Mouse (Mus musculus): Measurements from ENCODE around the gene Plekha1. TPM values are rescaled to one million over a fixed set of nuclear protein-coding genes. Genes with fewer than 3 reads are reported as not detected.
A peak's percentile ranks its signal among the peaks of the same experiment; 100 is the strongest.

The Plekha1 gene
- total and polyA plus RNA-seq, 2 experiments from 2014 or later = 51.7 to 94.4 TPM

DNA sequence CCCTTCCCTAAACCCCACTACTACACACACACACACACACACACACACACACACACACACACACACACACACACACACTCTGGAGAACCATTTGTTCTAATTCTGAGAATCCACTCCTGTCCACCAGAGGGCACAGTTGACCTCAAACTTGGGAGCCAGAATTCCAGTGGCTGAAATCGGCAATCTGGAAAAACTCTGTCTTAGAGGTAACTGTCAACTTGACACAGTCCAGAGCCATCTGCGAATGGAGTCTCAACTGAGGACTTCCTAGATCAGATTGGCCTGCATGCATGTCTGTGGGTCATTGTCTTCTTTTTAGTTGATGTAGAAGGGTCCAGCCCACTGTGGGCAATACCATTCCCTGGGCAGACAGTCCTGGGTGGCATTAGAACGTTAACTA is 38.1 kb upstream of the Plekha1 start:
- Histone ChIP-seq H3K9me3 (ENCODE audit: low read length) (no peaks in the 10 kb centered on the region), H3K4me2 (ENCODE audit: low read depth, low read length, poor library complexity, severe bottlenecking) (no peak overlapping the region), H3K27ac (ENCODE audit: low read depth, low read length) (no peak overlapping the region), H3K36me3 (ENCODE audit: insufficient read depth, low read length) (no peaks in the 10 kb centered on the region), H3K9ac (replicated peaks; ENCODE audit: low read length, poor library complexity, severe bottlenecking) (no peak overlapping the region), H3K4me3 (ENCODE audit: low read depth, low read length) (no peak overlapping the region), H3K27me3 (ENCODE audit: insufficient read depth, low read length) (no peaks in the 10 kb centered on the region), H3K4me1 (ENCODE audit: insufficient read depth, low read length) (no peaks in the 10 kb centered on the region)
- 45% methylated on average over 3 of the region's 3 CpGs for WGBS
- ATAC-seq (ENCODE audit: low FRiP score) (no peak), DNase-seq (ENCODE audit: low spot score) (peak; percentile 79)
- peak; percentile 83 for TF ChIP-seq CTCF (IDR thresholded peaks at IDR 0.05)

DNA sequence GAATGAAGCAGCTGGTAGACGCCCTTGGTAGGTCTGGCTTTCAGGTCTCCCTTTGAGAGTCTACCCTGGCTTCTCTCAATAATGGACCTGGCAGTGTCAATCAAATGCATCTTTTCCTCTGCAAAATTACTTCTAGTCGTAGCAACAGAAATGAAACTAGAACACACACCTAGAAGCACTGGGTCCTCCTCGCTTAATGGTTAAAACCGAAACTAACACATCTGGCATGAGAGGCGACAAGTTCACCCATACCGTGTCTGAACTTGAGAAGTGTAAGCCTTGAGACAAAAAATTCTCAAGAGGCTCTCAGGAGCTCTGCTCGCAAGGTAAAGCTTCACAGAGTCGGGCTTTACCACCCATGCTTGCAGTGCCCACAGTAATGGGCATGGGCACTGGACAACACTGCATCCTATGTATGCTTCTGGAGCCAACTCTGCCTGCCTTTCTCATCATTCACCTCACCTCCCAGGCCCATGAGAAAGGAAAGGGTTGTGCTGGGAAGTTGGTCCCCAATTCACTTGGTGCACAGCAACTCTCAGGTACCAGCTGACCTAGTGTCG is 37.6 kb upstream of the Plekha1 start:
- no peak for DNase-seq (ENCODE audit: low spot score)
- H3K4me3 ChIP-seq (ENCODE audit: low read depth, low read length) = no peak overlapping the region
- H3K4me1 ChIP-seq (ENCODE audit: insufficient read depth, low read length) = no peaks in the 10 kb centered on the region
- no peak overlapping the region for H3K4me2 ChIP-seq (ENCODE audit: low read depth, low read length, poor library complexity, severe bottlenecking)
- no peaks in the 10 kb centered on the region for H3K36me3 ChIP-seq (ENCODE audit: insufficient read depth, low read length)
- H3K27me3 ChIP-seq (ENCODE audit: insufficient read depth, low read length) = no peaks in the 10 kb centered on the region
- WGBS = 93% methylated on average over 9 of the region's 9 CpGs
- H3K27ac ChIP-seq (ENCODE audit: low read depth, low read length) = no peak overlapping the region
- no peaks in the 10 kb centered on the region for H3K9me3 ChIP-seq (ENCODE audit: low read length)
- H3K9ac ChIP-seq (replicated peaks; ENCODE audit: low read length, poor library complexity, severe bottlenecking) = no peak overlapping the region
- TF ChIP-seq CTCF (IDR thresholded peaks at IDR 0.05) = no peak
- no peak for ATAC-seq (ENCODE audit: low FRiP score)

DNA sequence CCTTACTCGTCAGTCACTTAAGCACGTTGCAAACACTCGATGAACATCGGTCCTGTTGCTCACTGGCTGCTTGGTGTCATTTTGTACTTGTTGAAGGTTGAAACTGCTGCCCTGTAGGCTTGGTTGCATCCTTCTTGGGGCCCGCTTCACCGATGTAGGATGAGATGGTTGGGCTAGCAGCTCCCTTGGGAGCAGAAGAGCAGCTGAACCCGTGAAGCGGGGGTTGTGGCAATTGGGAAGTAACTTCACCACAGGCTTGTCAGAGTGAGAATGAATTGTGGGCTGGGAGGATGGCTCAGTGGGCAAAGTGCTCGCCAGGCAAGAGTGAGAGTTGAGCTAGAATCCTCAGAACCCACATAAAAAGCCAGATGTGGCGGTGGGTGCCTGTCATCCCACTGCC is 37.1 kb upstream of the Plekha1 start:
- no peak for ATAC-seq (ENCODE audit: low FRiP score)
- H3K9me3 ChIP-seq (ENCODE audit: low read length) = no peaks in the 10 kb centered on the region
- H3K27ac ChIP-seq (ENCODE audit: low read depth, low read length) = no peak overlapping the region
- no peaks in the 10 kb centered on the region for H3K27me3 ChIP-seq (ENCODE audit: insufficient read depth, low read length)
- no peak for DNase-seq (ENCODE audit: low spot score)
- 90% methylated on average over 10 of the region's 10 CpGs for WGBS
- H3K36me3 ChIP-seq (ENCODE audit: insufficient read depth, low read length) = no peaks in the 10 kb centered on the region
- TF ChIP-seq CTCF (IDR thresholded peaks at IDR 0.05) = no peak
- no peak overlapping the region for H3K4me2 ChIP-seq (ENCODE audit: low read depth, low read length, poor library complexity, severe bottlenecking)
- H3K4me3 ChIP-seq (ENCODE audit: low read depth, low read length) = no peak overlapping the region
- H3K9ac ChIP-seq (replicated peaks; ENCODE audit: low read length, poor library complexity, severe bottlenecking) = no peak overlapping the region
- no peaks in the 10 kb centered on the region for H3K4me1 ChIP-seq (ENCODE audit: insufficient read depth, low read length)

DNA sequence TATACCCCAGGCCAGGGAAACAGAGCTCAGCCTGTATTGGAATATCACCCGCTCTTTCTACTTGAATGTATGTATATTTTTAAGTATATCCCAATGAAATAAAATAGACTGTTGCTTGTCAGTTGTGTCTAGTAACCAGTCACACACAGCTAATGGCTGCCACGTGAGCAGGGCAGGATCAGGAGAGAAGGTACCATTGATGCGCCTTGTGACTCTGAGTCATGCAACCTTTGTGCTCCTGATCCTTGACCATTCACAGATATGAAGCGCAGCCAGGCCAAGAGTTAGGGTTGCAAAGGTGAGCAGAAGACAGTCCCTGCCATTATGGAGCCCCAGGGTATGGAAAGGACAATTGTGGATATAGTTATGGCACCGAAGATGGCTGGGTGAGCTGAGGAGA is 34.0 kb upstream of the Plekha1 start:
- TF ChIP-seq CTCF (IDR thresholded peaks at IDR 0.05) = no peak
- H3K27me3 ChIP-seq (ENCODE audit: insufficient read depth, low read length) = no peaks in the 10 kb centered on the region; the same call in 1 of the 2 replicates
- H3K9me3 ChIP-seq (ENCODE audit: low read length) = no peaks in the 10 kb centered on the region
- H3K9ac ChIP-seq (replicated peaks; ENCODE audit: low read length, poor library complexity, severe bottlenecking) = no peak overlapping the region
- H3K4me1 ChIP-seq (ENCODE audit: insufficient read depth, low read length) = no peaks in the 10 kb centered on the region
- 95% methylated on average over 5 of the region's 5 CpGs for WGBS
- DNase-seq (ENCODE audit: low spot score) (no peak), ATAC-seq (ENCODE audit: low FRiP score) (no peak)
- no peaks in the 10 kb centered on the region for H3K36me3 ChIP-seq (ENCODE audit: insufficient read depth, low read length)
- H3K4me3 ChIP-seq (ENCODE audit: low read depth, low read length) = no peak overlapping the region
- H3K27ac ChIP-seq (ENCODE audit: low read depth, low read length) = no peak overlapping the region
- H3K4me2 ChIP-seq (ENCODE audit: low read depth, low read length, poor library complexity, severe bottlenecking) = no peak overlapping the region

DNA sequence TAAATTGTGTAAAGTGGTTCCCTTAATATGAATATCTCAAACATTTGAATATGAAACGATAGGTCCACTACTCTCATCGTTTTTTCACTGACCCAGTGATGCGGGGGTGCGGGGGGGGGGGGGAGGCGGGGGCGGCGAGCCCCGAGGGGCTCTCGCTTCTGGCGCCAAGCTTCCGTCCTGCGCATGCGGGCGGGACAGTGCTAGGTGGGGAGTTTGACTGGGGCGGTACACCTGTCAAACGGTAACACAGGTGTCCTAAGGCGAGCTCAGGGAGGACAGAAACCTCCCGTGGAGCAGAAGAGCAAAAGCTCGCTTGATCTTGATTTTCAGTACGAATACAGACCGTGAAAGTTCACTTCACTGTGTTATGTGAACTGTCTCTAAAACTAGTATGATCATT is 31.3 kb upstream of the Plekha1 start:
- 0 out of 2 replicates have a peak overlapping the region, but pooled peaks have one; percentile 0 for H3K4me2 ChIP-seq (ENCODE audit: low read depth, low read length, poor library complexity, severe bottlenecking)

DNA sequence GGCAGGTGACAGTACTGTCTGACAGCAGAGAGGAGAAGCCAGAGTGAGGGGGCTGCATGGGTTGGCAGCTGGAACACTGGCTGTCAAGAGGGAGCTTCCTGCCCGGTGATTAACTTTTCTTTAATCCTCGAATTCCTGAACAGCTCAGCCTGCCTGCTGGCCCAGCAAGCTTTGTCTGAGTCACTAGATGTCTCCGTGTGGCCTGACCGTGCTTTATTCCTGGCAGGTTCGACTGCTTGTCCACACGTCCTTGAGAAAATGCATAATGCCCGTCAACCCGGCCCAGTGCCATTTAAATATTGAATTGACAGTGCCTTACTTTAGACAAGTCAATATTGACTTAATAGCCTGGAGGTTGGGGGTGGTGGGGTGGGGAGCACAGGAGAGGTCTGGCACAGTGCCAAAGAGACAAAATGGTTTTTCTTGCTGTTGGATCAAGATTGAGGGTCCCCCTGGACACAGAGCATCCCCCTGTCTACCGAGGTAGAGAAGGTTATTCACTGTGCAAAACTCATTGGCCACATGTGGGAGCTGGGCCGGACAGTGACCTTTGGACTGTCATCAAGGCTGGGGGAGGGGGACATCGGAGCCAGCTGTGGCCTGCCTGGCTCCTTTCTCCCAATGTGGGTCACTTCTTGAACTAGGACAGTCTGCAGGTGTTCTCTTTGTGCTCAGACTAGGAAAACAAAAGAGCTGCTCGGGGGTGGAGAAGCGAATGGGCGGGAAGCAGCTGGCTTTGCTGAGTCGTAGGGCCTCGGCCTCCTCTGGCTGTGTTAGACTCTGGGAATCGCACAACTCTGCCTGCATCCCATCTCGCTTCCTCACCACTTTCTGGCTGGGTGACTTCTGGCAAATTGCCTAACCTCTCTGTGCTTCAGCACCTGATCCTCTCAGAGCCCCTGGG is 30.3 kb upstream of the Plekha1 start:
- Histone ChIP-seq H3K9ac (replicated peaks; ENCODE audit: low read length, poor library complexity, severe bottlenecking) (no peak overlapping the region), H3K9me3 (ENCODE audit: low read length) (no peaks in the 10 kb centered on the region), H3K27me3 (ENCODE audit: insufficient read depth, low read length) (no peaks in the 10 kb centered on the region; the same call in 1 of the 2 replicates), H3K36me3 (ENCODE audit: insufficient read depth, low read length) (no peaks in the 10 kb centered on the region), H3K4me3 (ENCODE audit: low read depth, low read length) (no peak overlapping the region), H3K4me1 (ENCODE audit: insufficient read depth, low read length) (peaks cover 10% of the 10 kb centered on the region; the same call in 1 of the 2 replicates), H3K4me2 (ENCODE audit: low read depth, low read length, poor library complexity, severe bottlenecking) (no peak overlapping the region), H3K27ac (ENCODE audit: low read depth, low read length) (no peak overlapping the region)
- DNase-seq (ENCODE audit: low spot score) = peak; percentile 74
- no peak for ATAC-seq (ENCODE audit: low FRiP score)
- 9% methylated on average over 18 of the region's 18 CpGs for WGBS
- TF ChIP-seq CTCF (IDR thresholded peaks at IDR 0.05) = no peak

More for the DNA sequence above, 31.3 kb upstream of the Plekha1 start:
- Histone ChIP-seq H3K27me3 (ENCODE audit: insufficient read depth, low read length) (no peaks in the 10 kb centered on the region; the same call in 1 of the 2 replicates), H3K4me1 (ENCODE audit: insufficient read depth, low read length) (peaks cover 10% of the 10 kb centered on the region; the same call in 1 of the 2 replicates), H3K4me3 (ENCODE audit: low read depth, low read length) (no peak overlapping the region), H3K36me3 (ENCODE audit: insufficient read depth, low read length) (no peaks in the 10 kb centered on the region), H3K27ac (ENCODE audit: low read depth, low read length) (no peak overlapping the region), H3K9ac (replicated peaks; ENCODE audit: low read length, poor library complexity, severe bottlenecking) (no peak overlapping the region), H3K9me3 (ENCODE audit: low read length) (no peaks in the 10 kb centered on the region)
- 12% methylated on average over 20 of the region's 21 CpGs for WGBS
- ATAC-seq (ENCODE audit: low FRiP score) = peak; percentile 97
- TF ChIP-seq CTCF (IDR thresholded peaks at IDR 0.05) = no peak
- peak; percentile 78 for DNase-seq (ENCODE audit: low spot score)
